Mouse (Mus musculus) embryonic facial prominence, embryonic 14.5 days (tissue): ENCODE measurements at regions not wholly inside any gene's neighbourhood (a gene's known extent, or its start where the extent isn't known, plus 50 kb on each side); places are given as distances from the start of the nearest gene placed in this dataset.

ENCODE experiments used
- ATAC-seq: fragments of 200-750 bp; cut with Nextera tagmentation; 2 replicates; pipeline ENCODE4 v1.8.0; 2017; ENCODE audit warnings: low read depth, moderate number of reproducible peaks, moderate TSS enrichment
- DNase-seq: peaks from one replicate; pipeline ENCODE4 v3.0.0-alpha.2; 2015; ENCODE audit warnings: low spot score
- H3K27ac ChIP-seq: fragments of 300-500 bp; sonication (generic); replicated peaks from 2 replicates; pipeline ENCODE4 v1.5.1; 2014; ENCODE audit warnings: low read depth, mild to moderate bottlenecking, low read length, moderate library complexity
- H3K27me3 ChIP-seq: fragments of 300-500 bp; sonication (generic); replicated peaks from 2 replicates; pipeline ENCODE4 v1.6.1; 2014; ENCODE audit warnings: low read length; ENCODE audit not compliant: control insufficient read depth, insufficient read depth
- H3K36me3 ChIP-seq: fragments of 300-500 bp; sonication (generic); 2 replicates; pipeline ENCODE4 v1.6.1; 2014; ENCODE audit warnings: low read length, mixed read lengths; ENCODE audit not compliant: control insufficient read depth, insufficient read depth
- H3K4me1 ChIP-seq: fragments of 300-500 bp; sonication (generic); 2 replicates; pipeline ENCODE4 v1.6.1; 2014; ENCODE audit warnings: antibody characterized with exemption, low read length; ENCODE audit not compliant: control insufficient read depth, insufficient read depth
- H3K4me2 ChIP-seq: fragments of 300-500 bp; sonication (generic); 2 replicates; pipeline ENCODE4 v1.6.1; 2014; ENCODE audit warnings: low read depth, mild to moderate bottlenecking, low read length, moderate library complexity, mixed read lengths
- H3K4me3 ChIP-seq: fragments of 300-500 bp; sonication (generic); 2 replicates; pipeline ENCODE4 v1.5.1; 2014; ENCODE audit warnings: low read depth, mild to moderate bottlenecking, low read length
- H3K9ac ChIP-seq: fragments of 300-500 bp; sonication (generic); 2 replicates; pipeline ENCODE4 v1.6.1; 2014; ENCODE audit warnings: low read depth, mild to moderate bottlenecking, low read length, moderate library complexity, mixed read lengths
- H3K9me3 ChIP-seq: fragments of 300-500 bp; sonication (generic); 2 replicates; pipeline ENCODE4 v1.6.1; 2016; ENCODE audit warnings: low read length; ENCODE audit not compliant: control insufficient read depth
- whole genome bisulfite sequencing: fragments of 180-500 bp; shearing (Covaris S2); extraction: QIAGEN DNeasy Blood & Tissue Kit; methylation state at CpG from one replicate; pipeline ENCODE4 v1.1.7; 2014; 5-methylcytosine and 5-hydroxymethylcytosine counted together

GRCm38 (mm10) chr10:120597320-120597887, 121.1 kb upstream of the Hmga2 start:
- no peak overlapping the region for H3K9ac ChIP-seq
- 51% methylated on average over 9 of the region's 9 CpGs for WGBS
- H3K9me3 ChIP-seq, result no peaks in the 10 kb centered on the region
- no peaks in the 10 kb centered on the region for H3K27me3 ChIP-seq
- no peak overlapping the region for H3K4me3 ChIP-seq
- H3K4me2 ChIP-seq, result no peak overlapping the region
- DNase-seq, result no peak
- no peak overlapping the region for H3K27ac ChIP-seq
- H3K36me3 ChIP-seq, result no peaks in the 10 kb centered on the region
- no peaks in the 10 kb centered on the region for H3K4me1 ChIP-seq
- no peak for ATAC-seq

DNA sequence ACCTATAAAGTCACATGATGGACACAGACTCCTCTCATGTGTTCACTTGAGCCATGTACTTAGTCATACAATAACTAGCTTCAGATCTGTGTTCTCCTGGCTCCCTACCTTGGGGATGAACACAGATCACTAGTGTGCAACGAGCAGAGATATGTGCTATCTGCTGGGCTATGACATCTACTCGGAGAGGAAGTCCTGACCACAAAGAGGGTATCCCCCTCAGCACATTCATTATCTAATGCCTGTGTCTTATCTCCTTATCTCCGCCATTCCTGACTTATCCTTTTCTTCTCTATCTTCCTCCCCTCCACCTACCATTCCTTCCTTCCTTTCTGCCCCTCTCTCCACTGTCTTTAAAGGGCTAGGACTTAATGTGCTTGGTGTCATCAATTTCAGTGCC, 118.9 kb upstream of the Hmga2 start:
- Histone ChIP-seq H3K9ac (no peak overlapping the region), H3K4me3 (no peak overlapping the region), H3K36me3 (no peaks in the 10 kb centered on the region), H3K4me2 (no peak overlapping the region), H3K27me3 (no peaks in the 10 kb centered on the region), H3K4me1 (no peaks in the 10 kb centered on the region), H3K9me3 (no peaks in the 10 kb centered on the region), H3K27ac (no peak overlapping the region)
- ATAC-seq (no peak), DNase-seq (no peak)
- WGBS, result 92% methylated on average over 3 of the region's 3 CpGs

DNA sequence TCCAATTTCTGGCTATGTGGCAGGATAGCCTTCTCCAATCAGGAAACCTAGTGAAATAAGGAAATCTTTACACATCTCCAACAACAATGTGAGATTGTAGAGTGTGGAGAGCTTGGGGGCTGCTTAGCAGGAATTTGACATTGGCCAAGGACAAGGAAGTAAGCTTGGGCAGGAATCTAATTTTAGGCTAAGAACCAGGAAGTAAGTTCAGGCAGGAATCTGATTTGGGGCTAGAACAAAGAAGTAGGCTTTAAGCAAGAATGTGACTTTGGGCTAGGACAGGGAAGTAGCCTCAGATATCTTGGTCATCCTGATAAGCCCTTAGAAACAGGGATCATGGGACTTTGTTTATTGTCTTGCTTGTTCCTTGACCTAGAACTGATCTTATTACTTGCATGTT, 117.6 kb upstream of the Hmga2 start:
- no peaks in the 10 kb centered on the region for H3K9me3 ChIP-seq
- H3K4me3 ChIP-seq, result no peak overlapping the region
- no peak for DNase-seq
- no peak overlapping the region for H3K9ac ChIP-seq
- ATAC-seq, result no peak
- H3K27me3 ChIP-seq, result no peaks in the 10 kb centered on the region
- no peaks in the 10 kb centered on the region for H3K4me1 ChIP-seq
- no peak overlapping the region for H3K27ac ChIP-seq
- H3K36me3 ChIP-seq, result no peaks in the 10 kb centered on the region
- no peak overlapping the region for H3K4me2 ChIP-seq

- H3K4me3 ChIP-seq, result no peak overlapping the region
- WGBS, result 76% methylated on average over 2 of the region's 2 CpGs
- H3K27ac ChIP-seq, result no peak overlapping the region
- DNase-seq (no peak), ATAC-seq (no peak)
- H3K4me1 ChIP-seq, result no peaks in the 10 kb centered on the region
- no peak overlapping the region for H3K9ac ChIP-seq
- H3K27me3 ChIP-seq, result no peaks in the 10 kb centered on the region
- H3K9me3 ChIP-seq, result no peaks in the 10 kb centered on the region
- H3K4me2 ChIP-seq, result no peak overlapping the region
- no peaks in the 10 kb centered on the region for H3K36me3 ChIP-seq
Observed at GRCm38 (mm10) chr10:120589659-120590058, 113.4 kb upstream of the Hmga2 start.

DNA sequence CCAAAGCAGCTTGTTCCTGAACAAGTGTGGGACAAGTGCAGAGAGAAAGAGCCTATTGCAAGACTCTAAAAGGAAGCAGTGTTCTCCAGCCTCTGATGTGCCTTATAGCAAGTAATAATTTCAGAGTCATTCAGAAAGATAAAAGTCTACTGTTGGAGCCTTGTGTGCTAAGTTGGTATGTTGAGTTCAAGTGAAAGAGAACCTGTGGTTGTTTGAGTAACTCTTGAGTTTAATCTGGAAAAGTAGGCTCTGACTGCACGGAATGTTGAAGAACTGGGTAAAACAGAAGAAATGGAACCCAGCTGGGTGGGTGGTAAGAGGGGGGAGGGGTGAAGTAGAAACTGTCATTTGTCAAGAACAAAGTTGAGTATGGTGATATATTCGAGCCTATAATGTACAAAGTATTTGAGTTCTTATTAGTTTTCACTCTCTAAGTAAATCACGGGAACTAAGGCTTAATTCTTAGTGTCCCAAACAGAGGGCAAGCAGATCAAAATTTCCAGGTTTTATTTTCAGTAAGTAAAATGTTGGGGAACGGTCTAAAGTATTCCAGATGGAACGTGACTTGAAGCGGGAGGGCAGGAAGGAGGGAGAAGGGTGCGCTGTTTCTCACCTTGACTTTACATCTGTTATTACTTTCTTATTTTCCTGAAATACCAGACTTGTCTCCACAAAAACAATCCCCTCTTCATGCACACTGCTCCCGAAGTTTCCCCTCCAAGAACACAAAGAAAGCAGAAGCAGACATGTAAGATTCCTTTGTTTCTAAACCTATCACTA, 111.8 kb upstream of the Hmga2 start:
- Histone ChIP-seq H3K36me3 (no peaks in the 10 kb centered on the region), H3K9ac (no peak overlapping the region), H3K4me3 (no peak overlapping the region), H3K27ac (no peak overlapping the region), H3K27me3 (no peaks in the 10 kb centered on the region), H3K9me3 (no peaks in the 10 kb centered on the region), H3K4me2 (no peak overlapping the region), H3K4me1 (no peaks in the 10 kb centered on the region)
- DNase-seq, result no peak
- WGBS, result 22% methylated on average over 8 of the region's 8 CpGs
- ATAC-seq, result no peak

GRCm38 (mm10) chr10:120587179-120587578, 110.9 kb upstream of the Hmga2 start:
- Histone ChIP-seq H3K9ac (no peak overlapping the region), H3K4me2 (no peak overlapping the region), H3K27ac (no peak overlapping the region), H3K4me1 (no peaks in the 10 kb centered on the region), H3K4me3 (no peak overlapping the region), H3K9me3 (no peaks in the 10 kb centered on the region), H3K27me3 (no peaks in the 10 kb centered on the region), H3K36me3 (no peaks in the 10 kb centered on the region)
- ATAC-seq (no peak), DNase-seq (peak; percentile 16)
- 90% methylated on average over 3 of the region's 3 CpGs for WGBS

DNA sequence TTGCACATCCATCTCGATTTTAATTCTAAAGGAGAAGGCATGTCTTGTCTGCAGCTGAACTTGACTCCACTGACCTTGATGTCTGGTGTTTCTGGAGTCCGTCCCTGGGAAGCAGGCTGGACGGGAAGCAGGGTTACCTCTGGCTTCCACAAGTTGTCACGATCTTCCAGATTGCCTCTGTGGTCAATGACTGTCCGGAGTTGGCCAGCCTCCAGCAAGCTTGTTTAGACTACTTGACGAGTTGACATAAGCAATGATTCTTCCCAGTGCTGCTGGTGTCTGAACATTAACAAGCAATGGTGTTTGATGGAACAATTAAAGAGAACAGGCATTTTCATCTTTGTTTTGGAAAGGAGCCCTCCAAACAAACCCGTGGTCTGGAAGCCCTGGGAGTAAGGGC, 106.2 kb upstream of the Hmga2 start:
- no peaks in the 10 kb centered on the region for H3K36me3 ChIP-seq
- H3K9me3 ChIP-seq, result no peaks in the 10 kb centered on the region
- H3K27ac ChIP-seq, result no peak overlapping the region
- no peak overlapping the region for H3K4me3 ChIP-seq
- no peaks in the 10 kb centered on the region for H3K27me3 ChIP-seq
- no peaks in the 10 kb centered on the region for H3K4me1 ChIP-seq
- DNase-seq (peak; percentile 23), ATAC-seq (no peak)
- 57% methylated on average over 7 of the region's 7 CpGs for WGBS
- no peak overlapping the region for H3K4me2 ChIP-seq
- H3K9ac ChIP-seq, result no peak overlapping the region

DNA sequence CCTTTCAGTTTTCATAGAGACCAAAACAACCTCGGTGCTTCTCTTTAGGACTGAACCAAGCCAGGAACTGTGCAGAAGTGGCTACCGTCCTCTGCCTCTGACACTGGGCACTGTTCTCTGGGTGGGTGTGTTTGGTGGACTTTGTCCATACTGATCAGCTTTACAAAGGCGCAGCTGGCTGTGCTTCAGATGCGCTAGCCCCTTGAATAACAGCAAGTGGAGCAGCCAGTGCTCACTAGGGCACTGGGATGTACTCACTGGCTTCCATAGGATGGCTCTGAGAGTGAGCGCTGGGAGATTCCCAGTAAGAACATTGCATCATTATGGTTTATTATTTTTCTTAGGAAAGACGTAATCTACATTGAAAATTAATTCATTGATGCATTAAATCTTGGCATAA, 105.3 kb upstream of the Hmga2 start:
- Histone ChIP-seq H3K9me3 (no peaks in the 10 kb centered on the region), H3K4me2 (no peak overlapping the region), H3K36me3 (no peaks in the 10 kb centered on the region), H3K9ac (no peak overlapping the region), H3K4me1 (no peaks in the 10 kb centered on the region), H3K27me3 (no peaks in the 10 kb centered on the region), H3K4me3 (no peak overlapping the region), H3K27ac (no peak overlapping the region)
- ATAC-seq (peak; percentile 22; the same call in 1 of the 2 replicates), DNase-seq (no peak)
- 83% methylated on average over 6 of the region's 6 CpGs for WGBS

DNA sequence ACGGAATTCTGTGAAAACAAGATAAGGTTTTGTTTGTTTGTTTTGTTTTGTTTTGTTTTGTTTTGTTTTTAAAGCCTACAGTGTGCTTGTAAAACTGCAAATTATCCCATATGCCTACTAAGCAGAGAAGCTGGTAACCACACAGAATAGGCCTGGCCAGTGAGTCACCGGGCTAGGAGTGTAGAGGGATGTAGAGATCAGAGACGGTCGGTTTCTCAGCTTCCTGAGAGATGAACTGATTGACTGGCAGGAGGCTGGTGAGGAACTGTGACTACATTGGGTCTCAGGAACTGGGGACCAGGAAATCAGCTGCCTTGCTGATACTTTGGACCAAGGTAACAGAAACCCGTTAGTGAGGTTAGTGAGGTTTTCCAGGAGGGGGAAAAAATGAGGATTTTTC, 100.6 kb upstream of the Hmga2 start:
- no peaks in the 10 kb centered on the region for H3K27me3 ChIP-seq
- H3K4me3 ChIP-seq, result no peak overlapping the region
- no peaks in the 10 kb centered on the region for H3K36me3 ChIP-seq
- 62% methylated on average over 5 of the region's 5 CpGs for WGBS
- H3K27ac ChIP-seq, result no peak overlapping the region
- H3K9ac ChIP-seq, result no peak overlapping the region
- DNase-seq (no peak), ATAC-seq (no peak)
- H3K9me3 ChIP-seq, result no peaks in the 10 kb centered on the region
- H3K4me2 ChIP-seq, result no peak overlapping the region
- H3K4me1 ChIP-seq, result no peaks in the 10 kb centered on the region
